Mouse (Mus musculus) cortical plate, adult 2 months (tissue): ENCODE measurements around the gene Exoc4.

ENCODE experiments used
- CTCF ChIP-seq: fragments of 200-500 bp; IDR thresholded peaks from 2 replicates; pipeline ENCODE4 v1.5.1; 2011; ENCODE audit warnings: mild to moderate bottlenecking, control low read depth, low read length; ENCODE audit not compliant: insufficient read depth; ENCODE audit errors: extremely low read depth
- POLR2A ChIP-seq: fragments of 200-500 bp; IDR thresholded peaks from 2 replicates; pipeline ENCODE4 v1.6.1; 2011; ENCODE audit warnings: mild to moderate bottlenecking, low read length, control low read depth; ENCODE audit not compliant: insufficient read depth; ENCODE audit errors: extremely low read depth

GRCm38 (mm10) chr6:33637192-33637591, 388.3 kb downstream of the Exoc4 start:
- no peak for TF ChIP-seq POLR2A
- no peak for TF ChIP-seq CTCF
